Mouse (Mus musculus): ENCODE measurements at regions not wholly inside any gene's neighbourhood (a gene's known extent, or its start where the extent isn't known, plus 50 kb on each side); places are given as distances from the start of the nearest gene placed in this dataset.

DNA sequence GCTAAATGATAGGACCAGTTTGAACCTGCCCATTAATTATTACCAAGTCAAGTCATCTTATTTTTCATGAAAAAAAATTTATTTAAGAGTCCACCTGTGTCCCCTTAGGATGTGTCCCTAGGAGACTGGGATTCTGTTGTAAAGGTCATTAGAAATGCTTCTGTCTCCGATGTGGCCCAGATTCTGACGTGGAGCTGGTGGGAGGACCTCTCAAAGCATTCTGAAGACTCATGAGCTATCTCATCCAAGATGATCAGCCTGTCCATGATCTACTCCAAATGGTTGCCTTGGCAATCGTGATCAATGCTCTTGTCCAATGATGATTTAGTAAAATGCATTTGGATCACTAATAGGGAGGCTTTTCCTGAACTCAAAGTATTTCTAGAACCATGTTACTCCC lies 163.4 kb upstream of the Gm5148 start:
- no peak for TF ChIP-seq ZNF384 (IDR thresholded peaks at IDR 0.05; ENCODE audit: low read depth, low read length)
- no peak for TF ChIP-seq NRF1 (IDR thresholded peaks at IDR 0.05; ENCODE audit: insufficient read depth, low read depth, low read length, poor library complexity, severe bottlenecking)
- TF ChIP-seq CTCF (IDR thresholded peaks at IDR 0.05 in 2 of 3, conservative IDR thresholded peaks at IDR 0.05 in 1 of 3; ENCODE audit: control insufficient read depth in 1 of 3, insufficient read depth in 1 of 3, low read depth in 2 of 3, low read length in 3 of 3, poor library complexity in 1 of 3, severe bottlenecking in 1 of 3), result no peak
- no peak for TF ChIP-seq TBP (IDR thresholded peaks at IDR 0.05; ENCODE audit: low read depth, low read length)
- no peak for TF ChIP-seq UBTF (IDR thresholded peaks at IDR 0.05; ENCODE audit: borderline replicate concordance, insufficient read depth, low read depth, low read length)
- TF ChIP-seq POLR2A (IDR thresholded peaks at IDR 0.05; ENCODE audit: control insufficient read depth in 1 of 2, insufficient read depth in 1 of 2, low read depth in 1 of 2, low read length in 2 of 2, poor library complexity in 1 of 2), result no peak
- TF ChIP-seq SMC3 (IDR thresholded peaks at IDR 0.05; ENCODE audit: low read depth, low read length), result no peak
